Mouse (Mus musculus) CD4-positive, CD25-positive, alpha-beta regulatory T cell, adult 2 months (primary cell): Measurements from ENCODE around the gene Caskin2.
A peak's percentile ranks its signal among the peaks of the same experiment; 100 is the strongest.
"Not testable (repeated sequence)": the region's sequence is repeated elsewhere in the genome, so short reads cannot be mapped to it uniquely, and the experiment has no call there.

ENCODE experiments used
- DNase-seq: peaks from one replicate; pipeline ENCODE4 v3.0.0-alpha.2; 2012; ENCODE audit warnings: low read depth, low spot score

Caskin2 gene

GRCm38 (mm10) chr11:115813507-115814296 is at the start of gene Caskin2:
TSS of gene Caskin2 (minus strand) at chr11:115813639.
- DNase-seq, result peak; percentile 97

DNA sequence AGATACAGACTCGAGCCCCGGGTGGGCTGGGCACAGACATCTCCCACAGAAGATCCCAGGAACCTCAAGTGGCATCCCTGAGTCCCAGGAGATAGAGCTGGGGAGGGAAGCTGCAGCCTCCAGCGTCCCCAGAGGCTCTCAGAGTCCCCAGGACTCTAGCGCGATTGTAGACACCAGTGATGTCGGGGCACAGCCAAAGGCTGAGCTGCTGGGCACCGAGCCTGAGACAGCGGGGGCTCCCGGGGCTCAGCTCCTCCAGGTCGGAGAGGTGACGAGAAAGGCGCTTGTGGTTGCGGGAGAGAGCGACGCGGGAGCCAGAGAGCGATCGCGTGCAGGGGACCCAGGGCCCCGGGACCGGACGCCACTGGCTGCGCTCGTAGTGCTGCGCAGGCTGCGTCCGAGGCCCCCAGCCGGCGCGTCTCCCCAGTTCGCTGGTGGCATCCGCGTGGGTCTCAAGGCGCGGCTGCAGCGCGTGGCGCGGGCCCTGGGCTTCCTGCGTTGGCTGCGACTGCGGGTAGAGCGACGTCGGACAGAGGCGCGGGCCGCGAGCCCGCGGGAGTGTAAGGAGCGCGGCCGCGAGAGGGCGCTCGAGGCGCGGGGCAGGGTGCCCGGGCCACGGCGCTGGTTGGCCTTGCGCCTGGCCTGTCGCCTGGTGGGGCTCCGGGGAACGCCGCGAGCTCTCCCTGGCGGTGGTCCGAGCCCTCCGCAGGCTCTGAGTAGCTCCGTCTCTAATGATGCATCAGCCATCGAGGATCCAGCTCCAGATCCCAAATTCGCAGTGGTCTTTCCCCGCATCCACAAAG is 45.9 kb upstream of the Caskin2 start:
- peak; percentile 92 for DNase-seq

DNA sequence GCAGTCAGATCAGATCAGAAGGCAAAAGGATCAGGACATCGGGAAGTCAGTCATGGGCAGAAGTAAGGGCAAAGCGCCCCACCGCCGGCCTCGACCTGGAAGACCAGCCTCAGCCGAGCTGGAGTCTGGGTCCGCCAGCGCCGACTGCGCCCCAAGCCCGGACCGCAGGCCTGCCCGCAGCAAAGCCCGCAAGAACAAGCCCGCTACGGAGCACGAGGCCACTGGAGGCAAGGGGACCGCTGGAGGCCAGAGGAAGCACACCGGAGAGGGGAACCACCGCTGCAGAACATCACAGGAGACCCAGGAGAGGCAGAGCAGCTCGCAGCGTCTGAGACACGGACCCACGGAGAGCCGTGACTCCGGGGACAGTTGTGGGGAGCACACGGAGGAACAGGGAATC is 44.9 kb upstream of the Caskin2 start, which contains the start of gene Myo15b:
Myo15b (plus strand) TSS at position 53 of the 400 bp plus-strand sequence.
- DNase-seq, result peak; percentile 24

DNA sequence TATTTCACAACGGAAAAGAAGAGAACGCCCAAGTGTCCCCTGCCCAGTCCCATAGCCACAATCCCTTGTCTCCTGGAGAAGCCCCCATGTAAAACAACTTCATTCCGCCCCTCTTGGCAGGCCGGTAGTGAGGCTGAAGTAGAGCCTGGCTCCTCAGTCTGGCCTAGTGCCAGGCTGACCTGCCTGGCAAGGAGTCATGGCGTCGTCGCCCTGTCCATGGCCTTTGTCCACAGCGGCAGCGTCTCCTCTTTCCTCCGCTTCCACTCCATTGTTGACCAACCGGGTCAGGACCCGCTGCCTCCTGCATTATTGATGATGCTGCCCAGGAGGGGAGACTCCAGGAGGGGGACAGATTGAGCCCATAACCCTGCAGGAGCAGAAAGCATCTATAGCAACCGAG is 44.5 kb upstream of the Caskin2 start:
- no peak for DNase-seq

- not testable (repeated sequence) for DNase-seq
These were observed 43.7 kb upstream of the Caskin2 start for GRCm38 (mm10) chr11:115857146-115857545.

DNA sequence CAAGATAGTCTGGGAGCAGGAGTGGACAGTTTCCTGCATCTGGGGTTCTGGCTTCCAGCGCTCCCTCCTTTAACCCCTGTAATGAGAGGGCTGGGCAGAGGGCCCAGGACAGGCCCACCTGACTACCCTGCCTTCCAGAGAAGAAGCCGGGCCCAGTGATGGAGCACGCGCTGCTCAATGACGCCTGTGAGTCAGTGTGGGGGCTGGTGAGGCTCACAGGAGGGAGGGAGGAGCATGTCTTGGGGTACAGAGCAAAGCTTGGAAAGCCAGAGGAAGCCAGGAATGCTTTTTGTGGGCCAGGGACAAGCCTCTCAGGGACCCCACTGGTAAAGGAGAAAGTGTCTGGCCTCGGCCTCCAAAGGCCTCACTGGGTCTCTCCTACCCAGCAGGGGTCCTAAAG is 41.2 kb upstream of the Caskin2 start:
- no peak for DNase-seq

GRCm38 (mm10) chr11:115845819-115846218 is 32.4 kb upstream of the Caskin2 start:
- no peak for DNase-seq

DNA sequence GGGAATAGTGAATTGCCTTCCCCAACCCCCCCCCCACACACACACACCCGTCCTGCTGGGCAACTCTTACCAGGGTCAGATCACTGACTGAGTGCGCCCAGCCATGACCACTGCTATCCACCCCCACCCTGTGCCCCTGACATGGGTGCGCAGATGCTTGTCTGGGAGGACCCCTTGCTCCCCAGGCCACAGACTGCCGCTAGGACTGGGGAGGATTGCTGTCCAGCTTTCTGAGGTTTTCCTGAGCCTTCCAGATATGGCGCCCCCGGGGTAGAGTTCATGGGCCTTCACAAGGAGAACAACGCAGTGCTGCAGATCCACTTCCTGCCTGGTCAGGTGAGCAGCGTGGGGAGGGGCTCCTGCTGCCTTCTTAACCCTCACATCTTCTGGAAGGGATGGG is 30.8 kb upstream of the Caskin2 start:
- DNase-seq, result no peak

DNA sequence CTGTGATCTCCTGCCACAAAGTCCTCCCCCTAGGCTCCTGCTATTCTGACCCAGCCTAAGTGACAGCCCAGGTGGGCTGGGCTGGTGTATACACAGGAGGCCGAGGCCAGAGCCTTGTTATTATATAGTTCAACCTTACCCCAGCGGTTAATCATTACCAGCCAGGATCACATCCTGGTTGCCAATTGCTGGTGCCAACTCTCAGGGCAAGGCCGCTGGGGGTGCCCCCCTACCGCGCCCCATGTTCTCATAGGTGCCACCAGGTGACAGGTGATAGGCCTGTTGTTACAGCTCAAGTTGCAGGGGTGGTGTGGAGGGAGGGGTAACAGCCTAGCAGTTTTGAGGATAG is 30.4 kb upstream of the Caskin2 start:
- DNase-seq, result no peak

DNA sequence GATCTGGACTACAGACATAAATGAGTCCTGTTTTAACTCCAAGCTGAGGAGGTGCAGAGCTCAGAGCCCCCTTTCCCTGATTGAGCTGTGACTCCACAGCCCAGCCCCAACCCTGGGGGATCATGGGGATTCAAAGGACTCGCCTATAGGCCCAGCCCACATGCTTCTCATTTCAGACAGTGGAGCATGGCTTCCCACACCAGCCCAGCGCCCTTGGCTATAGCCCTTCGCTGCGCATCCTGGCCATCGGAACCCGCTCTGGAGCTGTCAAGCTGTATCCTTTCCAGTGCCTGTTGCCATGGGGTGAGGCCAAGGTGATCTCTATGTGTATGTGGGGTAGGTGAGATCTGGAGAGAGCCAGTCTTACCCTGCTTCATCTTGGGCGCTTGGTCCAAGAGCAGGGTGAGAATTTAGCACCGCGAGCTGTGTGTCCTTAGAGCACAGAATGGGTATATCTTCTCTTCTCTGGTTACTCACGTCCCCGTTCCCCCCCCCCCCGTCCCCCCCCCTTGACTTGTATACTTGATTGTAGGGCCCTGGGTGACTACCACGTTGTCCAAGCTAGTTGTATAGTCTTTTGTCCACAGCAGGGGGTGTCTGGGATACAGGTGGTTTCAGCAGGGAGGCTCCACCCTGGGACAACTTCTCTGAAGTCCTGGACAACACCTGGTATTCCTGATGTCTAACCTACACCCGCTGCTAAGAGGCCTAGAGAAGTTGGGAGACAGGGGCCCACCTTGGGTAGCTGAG is 29.9 kb upstream of the Caskin2 start:
- DNase-seq, result no peak

DNA sequence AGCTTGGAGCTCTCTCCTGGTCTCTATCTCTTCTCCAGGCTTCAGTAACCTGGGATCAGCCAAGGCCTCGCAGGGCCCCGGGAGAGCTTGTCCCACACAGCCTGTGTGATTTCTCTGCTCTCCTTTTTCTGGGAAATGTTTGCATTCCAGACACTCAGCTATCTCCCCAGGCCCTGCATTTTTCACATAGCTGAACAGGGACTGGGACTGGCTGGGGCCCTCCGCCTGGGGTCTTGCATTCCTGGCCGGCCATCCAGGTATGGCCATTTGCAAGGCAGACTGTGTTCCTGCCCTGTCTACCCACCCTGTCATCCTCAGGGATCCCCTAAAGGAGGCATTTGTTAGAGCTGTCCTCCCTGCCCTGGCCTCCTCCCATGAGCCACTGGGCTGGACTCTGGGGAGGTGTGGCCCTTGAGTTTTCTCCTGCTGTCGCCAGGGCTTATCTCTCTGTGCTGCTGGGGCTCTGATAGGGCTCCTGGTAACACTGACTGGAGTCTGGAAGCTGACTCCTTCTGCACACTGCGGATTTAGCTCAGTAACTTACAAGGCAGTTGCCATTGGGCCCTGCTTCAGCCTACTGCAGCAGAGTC is 28.6 kb upstream of the Caskin2 start:
- no peak for DNase-seq

GRCm38 (mm10) chr11:115841044-115841443 is 27.6 kb upstream of the Caskin2 start:
- DNase-seq, result peak; percentile 23

- no peak for DNase-seq
These were observed 26.3 kb upstream of the Caskin2 start for GRCm38 (mm10) chr11:115839732-115840131.

DNA sequence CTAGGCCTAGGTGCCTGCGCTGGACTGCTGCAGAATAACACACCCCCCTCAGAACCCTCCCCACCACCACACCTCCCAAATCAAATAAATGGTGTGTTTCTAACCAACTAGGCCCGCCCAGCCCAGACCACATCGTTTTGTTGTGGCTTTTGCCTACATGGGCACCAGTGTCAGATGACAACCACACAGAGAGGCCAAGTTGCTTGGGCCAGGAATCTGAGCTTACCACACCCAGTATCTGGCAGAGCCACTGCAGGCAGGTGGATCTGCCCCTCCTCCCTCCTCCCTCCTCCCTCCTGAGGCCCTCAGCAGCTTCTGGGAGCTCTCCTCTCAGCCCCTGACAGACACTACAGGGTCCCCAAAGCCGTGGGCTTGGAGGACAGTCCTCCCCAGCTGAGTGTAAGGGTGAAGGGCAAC is 25.5 kb upstream of the Caskin2 start:
- no peak for DNase-seq

- no peak for DNase-seq
These were observed 24.3 kb upstream of the Caskin2 start for GRCm38 (mm10) chr11:115837606-115838345.

- no peak for DNase-seq
These were observed 23.4 kb upstream of the Caskin2 start for GRCm38 (mm10) chr11:115836656-115837395.

DNA sequence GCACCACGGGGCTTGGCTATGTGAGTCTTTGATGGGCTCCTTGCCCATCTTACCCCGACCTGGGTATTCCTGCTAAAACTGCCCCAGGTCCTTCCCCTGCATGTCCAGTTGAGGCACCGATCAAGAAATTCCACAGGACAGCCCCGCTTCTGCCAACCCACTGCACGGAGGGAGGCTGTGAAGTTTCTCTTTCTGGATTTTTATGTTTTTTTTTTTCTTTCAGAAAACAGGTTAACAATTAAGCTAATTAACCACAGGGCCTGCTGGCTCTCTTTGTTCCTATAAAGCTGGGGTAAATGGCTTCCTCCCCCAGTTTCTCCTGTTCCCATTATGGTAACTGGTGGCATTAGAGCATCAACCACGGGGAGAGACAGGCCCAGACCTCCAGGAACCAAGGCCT is 20.6 kb upstream of the Caskin2 start:
- no peak for DNase-seq

DNA sequence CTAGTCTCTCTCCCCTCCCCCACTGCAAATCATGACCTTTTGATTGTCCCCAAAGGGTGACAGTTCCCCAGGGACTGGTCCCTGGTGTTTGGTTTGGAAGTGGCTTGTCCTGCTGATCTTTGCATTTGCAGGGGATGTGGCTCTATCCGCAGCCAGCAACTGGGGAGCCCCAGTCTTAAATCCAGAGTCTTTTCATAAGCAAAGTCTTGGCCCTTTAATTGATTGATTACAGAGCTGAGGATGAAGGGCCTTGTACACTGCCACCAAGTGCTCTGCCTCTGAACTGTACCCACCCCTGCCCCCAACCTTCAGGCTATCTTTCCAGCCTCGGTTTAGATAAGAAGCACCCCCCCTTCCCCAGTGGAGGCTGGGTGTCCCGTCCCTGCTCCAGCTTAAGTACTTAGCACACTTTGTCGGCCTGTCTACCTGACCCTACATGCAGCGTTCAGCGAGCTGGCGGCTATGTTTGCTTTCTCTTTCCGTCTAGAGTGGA is 19.6 kb upstream of the Caskin2 start:
- no peak for DNase-seq

GRCm38 (mm10) chr11:115832523-115832922 is 19.1 kb upstream of the Caskin2 start:
- DNase-seq, result no peak

GRCm38 (mm10) chr11:115832064-115832463 is 18.6 kb upstream of the Caskin2 start:
- no peak for DNase-seq
